Mouse (Mus musculus) midbrain, postnatal 0 days (tissue): Measurements from ENCODE around the gene 4930562C15Rik. TPM values are rescaled to one million over a fixed set of nuclear protein-coding genes. Genes with fewer than 3 reads are reported as not detected.
A peak's percentile ranks its signal among the peaks of the same experiment; 100 is the strongest.

Experiments used
- ATAC-seq: fragments of 200-750 bp; cut with Nextera tagmentation; 2 replicates; pipeline ENCODE4 v1.8.0; 2017; ENCODE audit warnings: moderate number of reproducible peaks, mild to moderate bottlenecking, moderate TSS enrichment, moderate library complexity; ENCODE audit not compliant: low FRiP score
- DNase-seq: peaks from one replicate; pipeline ENCODE4 v3.0.0-alpha.2; 2015; ENCODE audit warnings: low spot score
- H3K27ac ChIP-seq: fragments of 300-500 bp; sonication (generic); 2 replicates; pipeline ENCODE4 v1.5.1; 2014; ENCODE audit warnings: low read depth, mild to moderate bottlenecking, low read length, mixed read lengths
- H3K27me3 ChIP-seq: fragments of 300-500 bp; sonication (generic); 2 replicates; pipeline ENCODE4 v1.6.1; 2014; ENCODE audit warnings: low read length, control low read depth, mixed read lengths; ENCODE audit not compliant: insufficient read depth
- H3K36me3 ChIP-seq: fragments of 300-500 bp; sonication (generic); 2 replicates; pipeline ENCODE4 v1.6.1; 2014; ENCODE audit warnings: low read length, control low read depth, mixed read lengths; ENCODE audit not compliant: insufficient read depth
- H3K4me1 ChIP-seq: fragments of 300-500 bp; sonication (generic); 2 replicates; pipeline ENCODE4 v1.6.1; 2014; ENCODE audit warnings: mild to moderate bottlenecking, control low read depth, antibody characterized with exemption, low read length, mixed read lengths; ENCODE audit not compliant: insufficient read depth
- H3K4me2 ChIP-seq: fragments of 300-500 bp; sonication (generic); 2 replicates; pipeline ENCODE4 v1.6.1; 2014; ENCODE audit warnings: low read depth, mild to moderate bottlenecking, low read length, mixed read lengths; ENCODE audit not compliant: poor library complexity, severe bottlenecking
- H3K4me3 ChIP-seq: fragments of 300-500 bp; sonication (generic); 2 replicates; pipeline ENCODE4 v1.5.1; 2014; ENCODE audit warnings: low read depth, mild to moderate bottlenecking, low read length, moderate library complexity
- H3K9ac ChIP-seq: fragments of 300-500 bp; sonication (generic); replicated peaks from 2 replicates; pipeline ENCODE4 v1.6.1; 2014; ENCODE audit warnings: mild to moderate bottlenecking, low read length, moderate library complexity, mixed read lengths; ENCODE audit not compliant: poor library complexity, severe bottlenecking
- H3K9me3 ChIP-seq: fragments of 300-500 bp; sonication (generic); 2 replicates; pipeline ENCODE4 v1.6.1; 2016; ENCODE audit warnings: low read length, control low read depth
- CTCF ChIP-seq: IDR thresholded peaks from 2 replicates; pipeline ENCODE4 v1.5.1; 2016; ENCODE audit warnings: antibody characterized with exemption, mild to moderate bottlenecking
- WGBS: fragments of 180-500 bp; shearing (Covaris S2); extraction: QIAGEN DNeasy Blood & Tissue Kit; methylation state at CpG from one replicate; pipeline ENCODE4 v1.1.7; 2014; 5-methylcytosine and 5-hydroxymethylcytosine counted together
- polyA plus RNA-seq: library from polyadenylated mRNA; unstranded; fragments of >200 nt; fragmentation: Nextera tagmentation; extraction: Ambion mirVana; gene quantifications from 2 replicates; pipeline ENCODE4 v1.2.1, GENCODE M21; 2015
- total RNA-seq: library from RNA; depleted of rRNA; stranded (reverse); fragments of >200 nt; gene quantifications from 2 replicates; pipeline ENCODE4 v1.2.3, GENCODE M21; 2014

The 4930562C15Rik gene
- total and polyA plus RNA-seq, 2 experiments from 2014 or later, result 0.47 TPM; not detected in 1

DNA sequence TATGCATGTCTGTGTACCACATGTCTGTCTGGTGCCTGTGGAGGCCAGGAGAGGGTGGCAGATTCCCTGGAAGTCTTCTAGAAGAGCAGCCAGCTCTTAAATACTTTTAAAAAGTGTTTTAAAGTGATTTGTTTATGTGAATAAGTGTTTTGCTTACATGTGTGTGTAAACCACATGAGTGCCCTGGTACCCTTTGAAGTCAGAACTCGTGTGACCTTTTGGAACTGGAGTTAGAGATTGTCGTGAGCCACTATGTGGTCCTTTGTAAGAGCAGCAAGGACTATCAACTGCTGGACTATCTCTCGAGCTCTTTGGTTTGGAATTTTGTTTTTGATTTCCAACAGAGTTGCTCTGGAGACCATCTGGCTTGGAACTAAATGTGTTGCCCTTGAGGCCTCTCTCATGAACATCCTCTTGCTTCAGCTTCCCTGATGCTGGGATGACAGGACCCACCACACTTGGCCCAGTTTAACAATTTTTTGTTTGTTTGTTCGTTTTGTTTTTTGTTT, 55.0 kb downstream of the 4930562C15Rik start:
- H3K9ac ChIP-seq, result no peak overlapping the region
- ATAC-seq, result no peak
- H3K27me3 ChIP-seq, result no peaks in the 10 kb centered on the region
- DNase-seq, result no peak
- no peak overlapping the region for H3K27ac ChIP-seq
- peaks cover 13% of the 10 kb centered on the region; the same call in 1 of the 2 replicates for H3K4me1 ChIP-seq
- H3K4me3 ChIP-seq, result no peak overlapping the region
- 77% methylated on average over 4 of the region's 4 CpGs for WGBS
- no peaks in the 10 kb centered on the region for H3K9me3 ChIP-seq
- H3K4me2 ChIP-seq, result no peak overlapping the region
- no peak for TF ChIP-seq CTCF
- H3K36me3 ChIP-seq, result no peaks in the 10 kb centered on the region

DNA sequence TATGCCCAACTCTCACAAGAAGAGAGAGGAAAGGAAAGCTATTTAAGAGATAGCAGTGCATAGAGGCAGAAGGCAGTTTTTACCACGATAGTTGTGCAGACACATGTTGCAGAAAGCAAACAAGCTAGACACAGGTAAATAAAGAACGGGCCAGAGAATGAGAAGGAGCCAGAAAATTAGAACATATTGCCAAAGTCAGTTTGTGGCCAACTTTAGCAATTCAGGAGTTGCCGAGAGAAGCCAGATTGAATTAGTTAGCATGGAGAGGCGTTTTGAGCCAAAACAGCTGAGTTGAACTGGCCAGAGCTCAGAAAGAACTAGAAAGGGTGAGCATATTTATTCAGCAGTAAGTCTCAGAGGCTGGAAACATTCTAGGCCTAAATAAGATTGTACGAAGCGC, 57.0 kb downstream of the 4930562C15Rik start:
- Histone ChIP-seq H3K4me2 (no peak overlapping the region), H3K9ac (no peak overlapping the region), H3K9me3 (no peaks in the 10 kb centered on the region), H3K27ac (no peak overlapping the region), H3K36me3 (no peaks in the 10 kb centered on the region), H3K4me1 (peaks cover 13% of the 10 kb centered on the region; the same call in 1 of the 2 replicates), H3K4me3 (no peak overlapping the region), H3K27me3 (no peaks in the 10 kb centered on the region)
- no peak for DNase-seq
- no peak for TF ChIP-seq CTCF
- no peak for ATAC-seq
- WGBS, result 78% methylated on average over 6 of the region's 6 CpGs

DNA sequence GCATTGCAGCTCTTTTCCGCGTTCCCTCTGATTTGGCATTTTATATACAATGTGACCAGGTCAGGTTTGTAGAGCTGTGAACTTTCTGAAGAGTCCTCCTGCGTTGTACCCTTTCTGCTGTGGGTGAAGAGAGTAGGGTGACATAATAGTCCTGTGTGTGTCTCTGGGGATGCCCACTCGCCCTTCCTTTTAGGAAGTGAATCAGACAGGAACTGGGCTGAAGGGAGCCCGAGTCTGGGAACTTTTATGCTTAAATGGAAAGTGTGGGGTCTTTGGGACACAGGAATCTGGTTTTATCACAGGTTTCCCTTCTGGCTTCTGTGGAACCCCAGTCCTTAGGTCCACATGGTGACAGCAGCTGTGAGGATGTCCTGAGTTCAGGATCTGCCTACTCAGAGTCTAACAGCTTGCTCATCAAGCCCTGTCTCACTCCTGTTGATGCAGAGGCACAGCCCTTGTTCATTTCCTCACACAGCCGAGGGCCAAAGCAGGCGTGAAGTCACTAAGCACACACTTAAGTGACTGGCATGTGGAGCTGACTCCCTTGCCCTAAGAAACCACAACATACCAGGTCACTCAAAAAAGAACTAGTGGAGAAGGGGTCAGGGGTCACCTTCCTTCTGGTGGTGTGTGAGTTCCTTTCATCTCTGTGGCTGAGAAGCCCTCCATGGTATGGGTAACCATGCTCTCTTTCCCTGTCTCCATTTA, 59.1 kb downstream of the 4930562C15Rik start:
- 87% methylated on average over 7 of the region's 7 CpGs for WGBS
- ATAC-seq (no peak), DNase-seq (no peak)
- H3K4me1 ChIP-seq, result no peaks in the 10 kb centered on the region
- H3K9ac ChIP-seq, result no peak overlapping the region
- no peaks in the 10 kb centered on the region for H3K27me3 ChIP-seq
- H3K36me3 ChIP-seq, result no peaks in the 10 kb centered on the region
- H3K27ac ChIP-seq, result no peak overlapping the region
- H3K9me3 ChIP-seq, result no peaks in the 10 kb centered on the region
- no peak overlapping the region for H3K4me3 ChIP-seq
- TF ChIP-seq CTCF, result no peak
- no peak overlapping the region for H3K4me2 ChIP-seq

DNA sequence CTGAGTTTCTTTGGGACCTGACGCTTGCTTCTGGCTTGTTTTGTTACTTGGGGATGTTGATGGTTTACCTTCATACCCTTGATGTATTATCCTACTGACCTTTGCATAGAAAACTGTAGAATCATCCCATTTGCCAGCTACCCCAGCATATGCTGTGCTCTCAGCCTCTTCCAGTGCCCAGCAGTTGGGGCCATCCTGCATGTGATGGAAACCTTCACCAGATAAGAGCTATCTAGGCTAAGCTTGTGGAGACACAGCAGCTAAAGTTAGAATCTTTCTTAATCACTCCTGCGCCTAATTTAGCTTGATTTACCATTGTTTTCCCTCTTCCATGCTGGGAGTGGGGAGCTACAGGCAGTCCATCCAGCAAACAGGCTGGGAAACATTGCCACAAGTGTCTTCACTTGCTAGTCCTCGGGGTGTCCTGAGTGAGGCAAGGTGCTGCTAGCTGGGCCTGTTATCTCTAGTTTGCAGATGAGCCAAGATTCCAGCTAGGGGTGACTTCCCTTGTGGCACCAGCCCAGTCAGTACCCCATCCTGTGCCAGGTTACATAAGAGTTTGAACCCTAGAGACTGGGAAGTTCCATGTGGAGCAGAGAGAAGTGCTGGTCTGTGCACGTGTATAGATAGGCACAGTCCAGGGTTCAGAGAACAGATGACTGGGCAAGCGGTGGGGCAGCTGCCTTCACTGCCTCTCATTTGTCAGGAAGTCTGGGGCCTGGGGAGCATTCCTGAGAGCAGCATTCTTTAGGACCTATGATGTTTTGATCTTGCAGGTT, 61.2 kb downstream of the 4930562C15Rik start:
- 83% methylated on average over 5 of the region's 5 CpGs for WGBS
- ATAC-seq (no peak), DNase-seq (no peak)
- Histone ChIP-seq H3K36me3 (no peaks in the 10 kb centered on the region), H3K27ac (no peak overlapping the region), H3K4me3 (no peak overlapping the region), H3K9me3 (no peaks in the 10 kb centered on the region), H3K27me3 (no peaks in the 10 kb centered on the region), H3K4me2 (no peak overlapping the region), H3K4me1 (no peaks in the 10 kb centered on the region), H3K9ac (no peak overlapping the region)
- no peak for TF ChIP-seq CTCF

DNA sequence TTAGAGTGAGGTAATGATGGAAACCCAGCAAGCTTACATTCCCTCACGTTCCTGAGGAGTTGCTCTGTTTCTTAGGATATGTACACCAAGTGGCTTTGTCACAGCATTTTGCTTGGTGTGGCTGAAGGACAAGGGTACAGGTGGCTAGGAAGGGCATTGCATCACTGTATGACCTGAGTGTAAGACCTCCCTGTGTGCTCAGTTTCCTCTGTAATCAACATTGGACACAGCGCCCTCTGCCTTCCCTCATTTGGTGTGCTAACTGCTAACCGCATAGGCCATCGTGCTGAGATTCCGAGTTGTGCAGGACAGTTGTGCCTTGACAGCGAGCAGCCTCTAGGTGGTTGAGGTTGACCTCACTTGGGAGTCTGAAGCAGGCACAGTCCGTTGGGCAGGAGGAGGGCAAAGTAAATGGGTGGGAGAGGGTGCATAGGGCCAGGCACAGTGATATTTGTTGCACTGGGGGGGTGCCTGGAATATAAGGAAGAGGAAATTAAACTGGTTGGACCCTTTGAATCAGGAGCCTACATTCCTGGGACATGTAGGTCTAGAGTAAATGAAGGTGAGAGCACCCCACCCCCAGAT, 62.0 kb downstream of the 4930562C15Rik start:
- TF ChIP-seq CTCF, result peak; percentile 19; the same call in 1 of the 2 replicates
- Histone ChIP-seq H3K9ac (no peak overlapping the region), H3K4me3 (no peak overlapping the region), H3K9me3 (no peaks in the 10 kb centered on the region), H3K36me3 (no peaks in the 10 kb centered on the region), H3K27ac (no peak overlapping the region), H3K4me2 (no peak overlapping the region), H3K27me3 (no peaks in the 10 kb centered on the region), H3K4me1 (no peaks in the 10 kb centered on the region)
- ATAC-seq (no peak), DNase-seq (no peak)
- 50% methylated on average over 7 of the region's 7 CpGs for whole genome bisulfite sequencing

DNA sequence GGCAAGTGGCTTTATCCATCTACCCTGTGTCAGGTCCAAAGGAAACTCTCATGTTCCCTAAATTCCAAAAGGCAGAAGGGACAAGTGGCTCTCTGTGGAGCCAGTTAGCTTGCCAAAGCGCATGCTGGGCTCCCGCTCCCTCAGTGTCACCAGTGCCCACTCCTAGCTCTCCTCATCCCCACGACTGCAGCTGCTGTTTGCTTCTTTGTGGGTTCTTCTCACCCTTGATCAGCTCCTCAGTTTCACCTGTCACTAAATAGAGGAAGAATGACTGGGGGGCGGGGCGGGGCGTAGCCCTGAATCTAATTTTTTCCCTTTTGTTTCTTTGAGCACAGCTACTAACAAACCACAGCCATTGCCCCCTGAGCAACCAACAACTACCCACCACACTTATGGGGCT, 63.7 kb downstream of the 4930562C15Rik start:
- H3K9me3 ChIP-seq, result no peaks in the 10 kb centered on the region
- no peaks in the 10 kb centered on the region for H3K27me3 ChIP-seq
- H3K27ac ChIP-seq, result no peak overlapping the region
- no peak for TF ChIP-seq CTCF
- no peak for DNase-seq
- ATAC-seq, result no peak
- H3K9ac ChIP-seq, result no peak overlapping the region
- no peak overlapping the region for H3K4me3 ChIP-seq
- no peak overlapping the region for H3K4me2 ChIP-seq
- H3K4me1 ChIP-seq, result no peaks in the 10 kb centered on the region
- no peaks in the 10 kb centered on the region for H3K36me3 ChIP-seq
- 93% methylated on average over 6 of the region's 6 CpGs for WGBS
